Mouse (Mus musculus) lung, postnatal 0 days (tissue): ENCODE data around the gene Pax6.

Source experiments
- CTCF ChIP-seq: IDR thresholded peaks from 2 replicates; pipeline ENCODE4 v1.5.1; 2016; ENCODE audit warnings: antibody characterized with exemption, mild to moderate bottlenecking
- EP300 ChIP-seq: IDR thresholded peaks from 2 replicates; pipeline ENCODE4 v1.6.1; 2016; ENCODE audit warnings: antibody characterized with exemption, mild to moderate bottlenecking, control low read depth

DNA sequence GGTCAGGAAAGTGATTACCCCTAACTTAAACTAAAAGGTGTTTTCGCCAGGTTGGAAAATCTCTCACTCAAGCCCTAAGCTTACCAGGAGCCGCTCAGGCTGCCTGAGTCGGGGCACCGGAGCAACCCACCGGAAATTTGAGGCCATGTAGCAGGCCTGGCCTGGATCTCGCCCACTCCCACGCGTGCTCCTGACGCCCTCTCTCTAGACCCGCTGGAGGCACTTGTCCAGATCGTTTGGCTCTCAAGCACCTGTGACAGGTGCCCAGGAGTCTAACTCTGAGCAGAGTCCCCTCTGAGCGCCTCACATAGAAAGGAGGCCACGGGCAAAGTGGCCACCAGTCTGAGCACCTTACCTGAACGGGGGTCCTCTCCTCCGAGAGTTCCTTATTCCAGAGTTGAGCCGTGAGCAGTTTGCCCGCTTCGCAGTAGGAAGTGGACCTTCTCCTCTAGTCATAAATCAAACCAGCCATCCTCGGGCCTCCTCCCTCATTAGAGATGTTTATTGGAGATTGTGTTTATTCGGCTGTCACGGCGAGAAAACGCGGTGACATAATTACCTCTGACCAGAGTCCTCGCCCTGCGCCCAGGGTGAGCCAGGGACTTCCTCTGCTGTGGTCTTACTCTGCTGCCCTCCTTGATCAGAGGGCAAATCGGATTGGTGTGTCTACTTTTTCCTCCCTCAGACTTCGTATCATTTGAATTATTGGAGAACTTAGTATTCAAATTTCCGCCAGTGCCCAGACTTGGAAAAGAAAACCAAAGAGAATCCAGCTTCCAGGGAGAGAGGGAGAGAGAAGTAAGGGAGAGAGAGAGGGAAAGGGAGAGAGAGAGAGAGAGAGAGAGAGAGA lies 1.4 kb downstream of the Pax6 start:
- no peak for TF ChIP-seq CTCF
- TF ChIP-seq EP300, result no peak
